Mouse (Mus musculus): ENCODE results near the gene Apeh.

The Apeh gene

GRCm38 (mm10) chr9:108051184-108051930 lies 43.0 kb downstream of the Apeh start:
- no peak for DNase-seq (ENCODE audit: low read depth)

- no peak for DNase-seq (ENCODE audit: low read depth)
These were observed 44.7 kb downstream of the Apeh start for GRCm38 (mm10) chr9:108049561-108050251.

DNA sequence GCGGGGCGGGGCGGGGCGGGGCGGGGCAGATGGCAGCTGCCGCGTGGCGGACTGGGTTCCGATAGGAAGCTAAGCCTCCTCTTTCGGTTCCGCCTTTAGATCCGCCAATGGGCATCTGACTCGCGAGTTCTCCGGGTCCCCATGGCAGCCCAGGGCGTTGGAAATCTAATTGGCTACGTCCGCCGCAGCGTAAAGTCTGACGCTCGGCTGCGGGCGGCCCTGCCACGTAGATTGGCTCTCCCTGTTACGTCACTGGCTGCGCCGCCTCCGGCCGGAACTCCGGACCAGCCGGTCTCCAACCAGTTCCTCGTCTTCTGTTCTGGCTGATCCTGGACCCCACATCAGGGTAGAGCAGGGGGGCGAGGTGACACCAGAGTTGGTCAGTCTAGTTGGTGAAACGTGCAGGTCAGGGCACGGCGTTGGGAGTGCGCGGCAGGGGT lies 45.4 kb downstream of the Apeh start, which contains the start of gene Gmppb:
Gene Gmppb (plus strand): TSS at position 227 of the 440 bp plus-strand sequence.
- DNase-seq (ENCODE audit: low read depth): peak; percentile 95

DNA sequence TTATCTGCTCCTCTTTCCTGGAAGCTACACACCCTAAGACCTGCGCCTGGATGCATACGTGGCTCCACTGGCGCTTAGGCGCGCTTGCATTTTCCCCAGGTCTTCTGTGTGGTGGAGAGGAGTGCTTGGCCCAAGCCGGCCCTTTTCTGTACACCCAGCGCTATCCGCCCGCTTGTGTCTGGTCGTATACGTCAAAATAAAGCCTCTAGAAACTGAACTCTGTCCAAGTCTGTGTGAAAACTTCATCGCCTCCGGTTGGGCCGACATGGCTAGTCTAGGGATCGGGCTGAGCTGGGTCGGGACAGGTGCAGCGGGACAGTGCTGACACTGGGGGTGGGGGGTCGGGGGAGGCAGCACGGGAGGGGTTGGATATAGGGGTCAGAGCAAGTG lies 45.8 kb downstream of the Apeh start:
- no peak for DNase-seq (ENCODE audit: low read depth)

DNA sequence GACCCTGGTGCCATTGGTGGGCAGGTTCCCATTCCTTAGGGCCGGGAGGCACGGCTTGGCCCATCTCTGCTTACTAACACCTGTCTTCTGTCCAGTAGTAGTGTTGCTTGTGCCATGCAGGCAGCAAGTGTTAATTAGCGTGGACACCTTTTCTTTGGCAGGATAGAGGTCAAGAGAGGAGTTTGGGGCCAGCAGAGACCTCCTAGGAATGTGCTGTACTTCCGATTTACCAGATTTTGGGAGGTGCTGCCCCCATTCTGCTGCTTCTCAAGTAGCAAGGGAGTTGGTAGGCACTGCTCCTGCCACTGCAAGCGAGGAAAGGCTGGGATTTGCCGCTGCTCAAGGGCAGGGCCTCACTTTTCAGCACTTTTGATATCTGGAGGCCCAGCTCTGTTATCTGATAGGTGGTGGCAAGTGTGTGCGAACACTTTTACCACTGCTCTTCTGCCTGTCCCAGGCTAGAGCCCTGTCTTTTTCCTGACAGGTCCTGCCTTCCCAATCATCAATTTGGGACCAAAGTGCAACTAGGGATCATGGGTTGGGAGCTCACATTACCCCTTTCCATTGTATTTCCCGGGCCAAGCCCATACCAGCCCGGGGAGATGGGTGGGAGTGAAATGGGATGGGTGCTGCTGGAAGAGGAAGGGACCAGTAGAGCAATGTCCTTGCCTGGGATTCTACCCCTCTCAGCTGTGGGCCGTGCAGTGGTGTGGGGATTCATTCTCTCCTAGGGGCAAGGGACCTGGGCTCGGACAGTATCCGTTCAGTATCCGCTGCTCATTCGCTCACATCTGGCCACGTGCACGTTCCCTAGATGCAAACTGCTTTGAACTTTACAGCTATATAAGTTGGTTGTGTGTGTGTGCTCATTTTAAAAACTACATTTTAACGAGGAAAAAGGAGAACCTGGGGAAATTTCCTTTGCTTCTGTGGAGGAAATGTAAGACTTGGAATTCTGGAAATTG lies 46.5 kb downstream of the Apeh start:
- no peak for DNase-seq (ENCODE audit: low read depth)

DNA sequence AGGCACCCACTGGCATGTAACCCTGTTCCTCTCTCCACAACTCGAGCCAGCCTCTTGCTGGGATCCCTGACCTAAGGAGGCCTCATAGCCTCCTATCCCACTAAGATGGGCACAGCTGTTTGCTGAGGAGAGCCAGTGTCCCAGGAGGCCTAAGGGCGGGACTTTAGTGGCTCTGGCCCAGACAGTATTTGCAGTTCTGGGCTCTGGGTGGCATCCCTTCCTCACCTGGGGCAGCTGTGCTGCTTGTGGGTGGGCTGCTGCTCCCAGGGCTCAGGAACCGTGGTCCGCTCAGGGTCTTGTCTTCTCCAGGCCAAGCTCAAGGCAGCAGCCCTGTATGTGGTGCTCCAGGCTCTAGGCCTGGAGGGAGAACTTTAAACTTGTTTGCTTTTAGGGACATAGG lies 47.8 kb downstream of the Apeh start:
- DNase-seq (ENCODE audit: low read depth): no peak

- DNase-seq (ENCODE audit: low read depth): no peak
These were observed 49.5 kb downstream of the Apeh start for GRCm38 (mm10) chr9:108044751-108045492.
